ENCODE assay signal across 16 mouse cellular contexts in the genomic region with DNA sequence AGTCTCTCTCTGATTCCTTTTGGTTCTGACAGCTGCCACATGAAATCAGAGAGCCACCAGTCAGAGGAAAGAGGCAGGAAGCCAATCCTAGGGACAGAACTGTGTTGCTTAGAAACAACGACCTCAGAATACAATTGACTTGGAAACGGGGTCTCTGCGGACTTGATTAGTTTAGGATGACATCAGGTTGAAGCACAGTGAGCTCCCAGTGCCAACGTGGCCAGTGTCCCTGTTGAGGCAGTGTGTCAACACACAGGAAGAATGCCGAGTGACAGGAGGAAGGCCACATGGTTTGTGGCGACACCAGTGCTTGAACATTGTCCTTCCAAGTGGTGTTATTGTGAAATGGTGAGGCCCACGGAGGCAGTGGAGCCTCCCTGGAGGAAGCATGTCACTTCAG. TPM values are rescaled to one million over a fixed set of nuclear protein-coding genes. Genes with fewer than 3 reads are reported as not detected.
DNase-seq lines count a peak whose midpoint lies in the region; ATAC-seq and TF ChIP-seq lines count a peak whose summit lies in the region.
"Had no signal": no experiment of that assay in that cellular context is flagged by ENCODE, and none has a peak within 500 bp of the region (broad histone marks: within the 10 kb centered on the region; RNA-seq: fewer than 3 reads in every experiment).

No protein-coding gene starts in this region.

- ATAC-seq in hematopoietic stem cell, adult 5-6 weeks (replicated peaks in 1 of 2; ENCODE audit: insufficient read depth in 1 of 2, low FRiP score in 2 of 2, low TSS enrichment in 1 of 2, low read depth in 1 of 2, poor library complexity in 2 of 2, severe bottlenecking in 2 of 2) = peak; percentile 4 to 63; a peak in 3 of 4 replicates
- ATAC-seq in megakaryocyte, adult 5-6 weeks (ENCODE audit: poor library complexity, severe bottlenecking) = peak; percentile 86
- ATAC-seq in monocyte, adult 5-6 weeks (replicated peaks; ENCODE audit: insufficient number of reproducible peaks, low FRiP score, low TSS enrichment, poor library complexity, severe bottlenecking) = no peak

- H3K27ac ChIP-seq in layer of hippocampus, adult 2 months = peak overlapping the region; percentile 79
- H3K27ac ChIP-seq: forebrain, embryonic 10.5 days; limb, embryonic 10.5 days; macrophage; neural tube, embryonic 15.5 days had no signal

- peak; percentile 44 to 50 for DNase-seq in layer of hippocampus, adult 2 months (ENCODE audit: low spot score in 2 of 2)
- no peak for DNase-seq in layer of hippocampus, postnatal 25 days (ENCODE audit: extremely low spot score in 1 of 2, low spot score in 1 of 2)
- DNase-seq in adrenal gland, postnatal 36 days = peak; percentile 10 to 56
- DNase-seq in thymus, postnatal 10 days (ENCODE audit: low spot score in 2 of 2) = no peak
- DNase-seq: cerebellum, adult 9-11 months; kidney, adult 9 months; thymus, postnatal 14 days had no signal

- no peak for TF ChIP-seq CTCF in layer of hippocampus, adult 2 months (conservative IDR thresholded peaks at IDR 0.05)

- no peak overlapping the region for H3K4me3 ChIP-seq in layer of hippocampus, adult 2 months
- H3K4me3 ChIP-seq: forebrain, embryonic 10.5 days; limb, embryonic 10.5 days; neural tube, embryonic 15.5 days had no signal

RNA-seq across cellular contexts. Expression of gene 1700019N19Rik, which starts 10.3 kb away (rescaled TPM):
- under 1 TPM in 1 of 2 experiments, not detected in 1; 0.37 TPM for total RNA-seq in layer of hippocampus, adult 2 months (2021)
- total RNA-seq in layer of hippocampus, postnatal 25 days (2021) = not detected
- total RNA-seq in adrenal gland, postnatal 36 days (2021) = not detected
- total RNA-seq in hematopoietic stem cell, adult 5-6 weeks (2017) = not detected in 2 replicates
- not detected in 2 replicates for total RNA-seq in megakaryocyte, adult 5-6 weeks (2015)
- total RNA-seq in megakaryocyte, adult 5-6 weeks (2017) = not detected in 2 replicates
- not detected in 3 replicates for total RNA-seq in monocyte, adult 5-6 weeks (2017)
- total RNA-seq: heart, adult 8-10 months had no signal

RNA-seq across cellular contexts. Expression of gene Pnliprp2, which starts 24.4 kb away (rescaled TPM):
- under 1 TPM in 1 of 2 experiments, not detected in 1; 0.22 TPM for total RNA-seq in layer of hippocampus, adult 2 months (2021)
- not detected for total RNA-seq in layer of hippocampus, postnatal 25 days (2021)
- not detected for total RNA-seq in adrenal gland, postnatal 36 days (2021)
- total RNA-seq in hematopoietic stem cell, adult 5-6 weeks (2017) = not detected in 2 replicates
- total RNA-seq in megakaryocyte, adult 5-6 weeks (2015) = not detected in 2 replicates
- total RNA-seq in megakaryocyte, adult 5-6 weeks (2017) = not detected in 2 replicates
- not detected in 3 replicates for total RNA-seq in monocyte, adult 5-6 weeks (2017)
- total RNA-seq: heart, adult 8-10 months had no signal

RNA-seq across cellular contexts. Expression of gene Pnliprp1, which starts 55.3 kb away (rescaled TPM):
- not detected for total RNA-seq in layer of hippocampus, adult 2 months (2021)
- not detected for total RNA-seq in layer of hippocampus, postnatal 25 days (2021)
- not detected for total RNA-seq in adrenal gland, postnatal 36 days (2021)
- not detected in 2 replicates for total RNA-seq in hematopoietic stem cell, adult 5-6 weeks (2017)
- not detected in 2 replicates for total RNA-seq in megakaryocyte, adult 5-6 weeks (2015)
- not detected in 2 replicates for total RNA-seq in megakaryocyte, adult 5-6 weeks (2017)
- not detected in 3 replicates for total RNA-seq in monocyte, adult 5-6 weeks (2017)
- total RNA-seq: ES-E14; heart, adult 8-10 months had no signal

Comparison
In these comparisons a context has a peak if more than half of its experiments do, and no peak if none do; other contexts are left out.
1. DNase-seq: peak in layer of hippocampus, adult 2 months (2 of 2) and adrenal gland, postnatal 36 days (2 of 2); none in layer of hippocampus, postnatal 25 days (0 of 2) and thymus, postnatal 10 days (0 of 2).